Mouse (Mus musculus): ENCODE data around the gene Ndufs6. TPM values are rescaled to one million over a fixed set of nuclear protein-coding genes. Genes with fewer than 3 reads are reported as not detected.

Gene Ndufs6
- polyA plus RNA-seq, 1 experiment from 2014 or later: 323 TPM

- Histone ChIP-seq H3K4me3 (ENCODE audit: low read length) (no peak overlapping the region), H3K4me2 (replicated peaks; ENCODE audit: low read depth, low read length) (no peak overlapping the region), H3K9me3 (ENCODE audit: control insufficient read depth, low read length) (no peaks in the 10 kb centered on the region), H3K9ac (ENCODE audit: low read depth, low read length) (no peak overlapping the region), H3K36me3 (ENCODE audit: control insufficient read depth, insufficient read depth, low read length) (no peaks in the 10 kb centered on the region), H3K27me3 (ENCODE audit: control insufficient read depth, insufficient read depth, low read length) (no peaks in the 10 kb centered on the region), H3K27ac (ENCODE audit: low read depth, low read length) (no peak overlapping the region), H3K4me1 (ENCODE audit: control insufficient read depth, insufficient read depth, low read length) (no peaks in the 10 kb centered on the region)
- no peak for ATAC-seq (ENCODE audit: low FRiP score, low TSS enrichment)
- 74% methylated on average over 3 of the region's 3 CpGs for WGBS
Observed at GRCm38 (mm10) chr13:73347171-73347570, 18.8 kb upstream of the Ndufs6 start.

DNA sequence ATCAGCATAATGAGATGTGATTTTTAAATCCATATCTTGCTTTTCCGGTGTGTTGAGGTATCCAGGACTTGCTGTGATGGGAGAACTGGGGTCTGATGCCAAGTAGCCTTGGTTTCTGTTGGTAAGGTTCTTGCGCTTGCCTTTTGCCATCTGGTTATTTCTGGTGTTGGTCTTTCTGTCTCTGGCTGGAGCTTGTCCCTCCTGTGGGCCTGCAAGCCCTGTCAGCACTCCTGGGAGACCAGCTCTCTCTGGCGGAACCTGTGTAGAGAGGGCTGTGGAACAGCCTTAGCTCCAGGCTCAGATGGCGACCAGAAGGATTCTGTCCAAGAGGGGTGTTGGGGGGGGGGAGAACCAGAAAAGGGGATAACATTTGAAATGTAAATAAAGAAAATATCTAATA, 18.4 kb upstream of the Ndufs6 start:
- Histone ChIP-seq H3K4me1 (ENCODE audit: control insufficient read depth, insufficient read depth, low read length) (no peaks in the 10 kb centered on the region), H3K9me3 (ENCODE audit: control insufficient read depth, low read length) (no peaks in the 10 kb centered on the region), H3K4me2 (replicated peaks; ENCODE audit: low read depth, low read length) (no peak overlapping the region), H3K4me3 (ENCODE audit: low read length) (no peak overlapping the region), H3K9ac (ENCODE audit: low read depth, low read length) (no peak overlapping the region), H3K27me3 (ENCODE audit: control insufficient read depth, insufficient read depth, low read length) (no peaks in the 10 kb centered on the region), H3K27ac (ENCODE audit: low read depth, low read length) (no peak overlapping the region), H3K36me3 (ENCODE audit: control insufficient read depth, insufficient read depth, low read length) (no peaks in the 10 kb centered on the region)
- 79% methylated on average over 4 of the region's 4 CpGs for WGBS
- ATAC-seq (ENCODE audit: low FRiP score, low TSS enrichment): no peak

GRCm38 (mm10) chr13:73346131-73346530, 17.8 kb upstream of the Ndufs6 start:
- ATAC-seq (ENCODE audit: low FRiP score, low TSS enrichment): no peak
- Histone ChIP-seq H3K36me3 (ENCODE audit: control insufficient read depth, insufficient read depth, low read length) (no peaks in the 10 kb centered on the region), H3K9ac (ENCODE audit: low read depth, low read length) (no peak overlapping the region), H3K4me1 (ENCODE audit: control insufficient read depth, insufficient read depth, low read length) (no peaks in the 10 kb centered on the region), H3K9me3 (ENCODE audit: control insufficient read depth, low read length) (no peaks in the 10 kb centered on the region), H3K27ac (ENCODE audit: low read depth, low read length) (no peak overlapping the region), H3K27me3 (ENCODE audit: control insufficient read depth, insufficient read depth, low read length) (no peaks in the 10 kb centered on the region), H3K4me2 (replicated peaks; ENCODE audit: low read depth, low read length) (no peak overlapping the region), H3K4me3 (ENCODE audit: low read length) (no peak overlapping the region)
- WGBS: 50% methylated on average over 2 of the region's 2 CpGs

GRCm38 (mm10) chr13:73345102-73345890, 17.0 kb upstream of the Ndufs6 start:
- H3K4me1 ChIP-seq (ENCODE audit: control insufficient read depth, insufficient read depth, low read length): no peaks in the 10 kb centered on the region
- no peak for ATAC-seq (ENCODE audit: low FRiP score, low TSS enrichment)
- 83% methylated on average over 9 of the region's 9 CpGs for WGBS

GRCm38 (mm10) chr13:73336753-73337152, 8.4 kb upstream of the Ndufs6 start:
- Histone ChIP-seq H3K4me3 (ENCODE audit: low read length) (no peak overlapping the region), H3K9me3 (ENCODE audit: control insufficient read depth, low read length) (no peaks in the 10 kb centered on the region), H3K4me2 (replicated peaks; ENCODE audit: low read depth, low read length) (no peak overlapping the region), H3K4me1 (ENCODE audit: control insufficient read depth, insufficient read depth, low read length) (peaks cover 4% of the 10 kb centered on the region), H3K9ac (ENCODE audit: low read depth, low read length) (no peak overlapping the region), H3K36me3 (ENCODE audit: control insufficient read depth, insufficient read depth, low read length) (no peaks in the 10 kb centered on the region), H3K27me3 (ENCODE audit: control insufficient read depth, insufficient read depth, low read length) (peaks cover 11% of the 10 kb centered on the region; the same call in 1 of the 2 replicates), H3K27ac (ENCODE audit: low read depth, low read length) (no peak overlapping the region)
- WGBS: 36% methylated on average over 7 of the region's 7 CpGs
- ATAC-seq (ENCODE audit: low FRiP score, low TSS enrichment): 0 out of 2 replicates have a peak, but pooled peaks have one; percentile 22

More at GRCm38 (mm10) chr13:73345102-73345890, 17.0 kb upstream of the Ndufs6 start:
- Histone ChIP-seq H3K9ac (ENCODE audit: low read depth, low read length) (no peak overlapping the region), H3K36me3 (ENCODE audit: control insufficient read depth, insufficient read depth, low read length) (no peaks in the 10 kb centered on the region), H3K4me2 (replicated peaks; ENCODE audit: low read depth, low read length) (no peak overlapping the region), H3K27ac (ENCODE audit: low read depth, low read length) (no peak overlapping the region), H3K9me3 (ENCODE audit: control insufficient read depth, low read length) (no peaks in the 10 kb centered on the region), H3K4me3 (ENCODE audit: low read length) (no peak overlapping the region), H3K27me3 (ENCODE audit: control insufficient read depth, insufficient read depth, low read length) (peaks cover 2% of the 10 kb centered on the region; the same call in 1 of the 2 replicates)

DNA sequence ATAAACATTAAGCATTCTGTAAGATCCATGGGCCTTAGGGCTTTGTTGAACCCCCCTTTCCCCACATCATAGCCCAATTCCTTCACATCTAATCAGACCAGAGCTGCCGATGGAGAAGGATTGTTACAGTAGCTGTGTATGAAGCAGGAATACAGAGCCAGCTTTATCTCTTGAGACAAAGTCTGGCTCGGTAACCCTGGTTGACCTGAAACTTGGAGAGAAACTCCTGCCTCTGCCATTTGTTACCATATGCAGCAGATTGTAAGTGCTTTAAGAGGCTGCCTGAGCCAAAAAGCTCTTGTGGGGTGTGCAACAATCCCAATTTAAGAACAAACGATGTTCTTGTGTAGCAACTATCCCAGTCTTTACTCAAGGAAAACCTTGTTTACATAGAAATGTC, 3.4 kb upstream of the Ndufs6 start:
- H3K4me1 ChIP-seq (ENCODE audit: control insufficient read depth, insufficient read depth, low read length): peaks cover 15% of the 10 kb centered on the region
- no peaks in the 10 kb centered on the region for H3K36me3 ChIP-seq (ENCODE audit: control insufficient read depth, insufficient read depth, low read length)
- 75% methylated on average over 3 of the region's 3 CpGs for WGBS
- H3K27me3 ChIP-seq (ENCODE audit: control insufficient read depth, insufficient read depth, low read length): 0 out of 2 replicates have a peak, but pooled peaks cover 6% of the 10 kb centered on the region
- H3K9ac ChIP-seq (ENCODE audit: low read depth, low read length): peak overlapping the region; percentile 89
- peak overlapping the region; percentile 90 for H3K4me2 ChIP-seq (replicated peaks; ENCODE audit: low read depth, low read length)
- H3K4me3 ChIP-seq (ENCODE audit: low read length): peak overlapping the region; percentile 82
- no peak for ATAC-seq (ENCODE audit: low FRiP score, low TSS enrichment)
- H3K27ac ChIP-seq (ENCODE audit: low read depth, low read length): no peak overlapping the region
- H3K9me3 ChIP-seq (ENCODE audit: control insufficient read depth, low read length): no peaks in the 10 kb centered on the region

DNA sequence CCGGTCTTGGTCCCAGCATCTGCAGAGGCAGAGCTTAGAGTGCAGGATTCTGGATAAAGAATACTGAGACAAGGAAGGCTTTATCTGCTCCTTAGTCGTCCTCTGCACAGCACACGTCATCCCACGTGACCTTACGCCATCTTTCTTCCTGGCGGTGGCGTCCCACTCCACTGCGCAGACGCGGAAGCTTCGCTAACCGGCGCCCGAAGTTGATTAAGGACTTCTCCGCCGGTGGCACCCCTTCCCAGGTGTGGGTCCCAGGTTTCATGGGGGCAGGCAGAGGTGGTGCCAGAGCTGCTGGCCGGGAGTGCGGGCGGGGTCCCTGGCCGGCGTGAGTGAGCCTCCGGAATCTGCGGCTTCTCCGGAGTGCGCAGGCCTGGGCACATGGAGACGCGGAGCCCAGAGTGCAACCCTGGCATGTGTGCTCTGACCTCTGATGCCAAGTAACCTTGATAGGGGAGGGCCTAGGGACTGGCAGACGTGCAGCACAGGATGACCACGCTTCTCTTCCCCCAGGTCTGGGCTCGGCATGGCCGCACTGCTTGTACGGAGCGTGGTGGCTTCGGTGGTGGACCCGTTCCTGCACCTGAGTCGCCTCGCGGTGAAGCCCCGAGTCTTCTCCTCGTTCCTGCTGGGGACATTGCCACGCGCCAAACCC, 2.6 kb upstream of the Ndufs6 start:
- Histone ChIP-seq H3K4me1 (ENCODE audit: control insufficient read depth, insufficient read depth, low read length) (peaks cover 15% of the 10 kb centered on the region; the same call in 1 of the 2 replicates), H3K9me3 (ENCODE audit: control insufficient read depth, low read length) (no peaks in the 10 kb centered on the region), H3K27ac (ENCODE audit: low read depth, low read length) (no peak overlapping the region), H3K4me2 (replicated peaks; ENCODE audit: low read depth, low read length) (peak overlapping the region; percentile 90), H3K27me3 (ENCODE audit: control insufficient read depth, insufficient read depth, low read length) (0 out of 2 replicates have a peak, but pooled peaks cover 5% of the 10 kb centered on the region), H3K9ac (ENCODE audit: low read depth, low read length) (peak overlapping the region; percentile 89), H3K36me3 (ENCODE audit: control insufficient read depth, insufficient read depth, low read length) (peaks cover 5% of the 10 kb centered on the region; the same call in 1 of the 2 replicates), H3K4me3 (ENCODE audit: low read length) (peak overlapping the region; percentile 82)
- ATAC-seq (ENCODE audit: low FRiP score, low TSS enrichment): peak; percentile 87
- WGBS: 1% methylated on average over 40 of the region's 42 CpGs

- Histone ChIP-seq H3K9ac (ENCODE audit: low read depth, low read length) (no peak overlapping the region), H3K4me1 (ENCODE audit: control insufficient read depth, insufficient read depth, low read length) (no peaks in the 10 kb centered on the region), H3K4me3 (ENCODE audit: low read length) (no peak overlapping the region), H3K4me2 (replicated peaks; ENCODE audit: low read depth, low read length) (no peak overlapping the region), H3K9me3 (ENCODE audit: control insufficient read depth, low read length) (no peaks in the 10 kb centered on the region), H3K27me3 (ENCODE audit: control insufficient read depth, insufficient read depth, low read length) (no peaks in the 10 kb centered on the region), H3K27ac (ENCODE audit: low read depth, low read length) (no peak overlapping the region), H3K36me3 (ENCODE audit: control insufficient read depth, insufficient read depth, low read length) (peaks cover 57% of the 10 kb centered on the region)
- WGBS: 92% methylated on average over 4 of the region's 4 CpGs
- ATAC-seq (ENCODE audit: low FRiP score, low TSS enrichment): no peak
Observed at GRCm38 (mm10) chr13:73323406-73323805, 4.9 kb downstream of the Ndufs6 start.

GRCm38 (mm10) chr13:73322626-73323025, 5.7 kb downstream of the Ndufs6 start:
- 90% methylated on average over 10 of the region's 10 CpGs for WGBS
- Histone ChIP-seq H3K9me3 (ENCODE audit: control insufficient read depth, low read length) (no peaks in the 10 kb centered on the region), H3K4me1 (ENCODE audit: control insufficient read depth, insufficient read depth, low read length) (no peaks in the 10 kb centered on the region), H3K27ac (ENCODE audit: low read depth, low read length) (no peak overlapping the region), H3K4me2 (replicated peaks; ENCODE audit: low read depth, low read length) (no peak overlapping the region), H3K27me3 (ENCODE audit: control insufficient read depth, insufficient read depth, low read length) (no peaks in the 10 kb centered on the region), H3K4me3 (ENCODE audit: low read length) (no peak overlapping the region), H3K9ac (ENCODE audit: low read depth, low read length) (no peak overlapping the region), H3K36me3 (ENCODE audit: control insufficient read depth, insufficient read depth, low read length) (peaks cover 64% of the 10 kb centered on the region)
- no peak for ATAC-seq (ENCODE audit: low FRiP score, low TSS enrichment)

All from kidney, embryonic 14.5 days (tissue).